Comparison of ENCODE assay signal across 9 mouse cellular contexts in the genomic region with DNA sequence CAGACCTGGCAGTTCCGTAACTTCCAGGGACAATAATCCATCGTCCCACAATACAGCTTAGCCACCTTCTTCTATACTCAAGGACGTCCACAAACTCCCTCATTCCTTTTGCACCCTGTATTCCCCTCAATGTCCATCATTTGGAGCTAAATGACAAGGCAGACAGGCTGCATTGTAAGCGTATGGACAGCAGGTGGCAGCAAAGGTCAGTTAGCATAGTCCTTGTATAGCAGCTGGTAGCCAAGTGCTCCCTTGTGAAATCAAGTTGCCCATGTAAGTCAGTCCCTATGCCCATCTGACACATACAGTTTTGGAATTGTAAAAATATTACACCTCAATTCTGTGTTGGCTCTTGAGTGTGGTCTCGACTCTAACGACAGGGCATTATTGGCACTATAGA. TPM values are rescaled to one million over a fixed set of nuclear protein-coding genes. Genes with fewer than 3 reads are reported as not detected.
DNase-seq lines count a peak whose midpoint lies in the region; ATAC-seq and TF ChIP-seq lines count a peak whose summit lies in the region.
"Had no signal": no experiment of that assay in that cellular context is flagged by ENCODE, and none has a peak within 500 bp of the region (broad histone marks: within the 10 kb centered on the region; RNA-seq: fewer than 3 reads in every experiment).

No protein-coding gene starts in this region.

- H3K4me1 ChIP-seq in E14TG2a.4 (replicated peaks; ENCODE audit: low read depth, low read length): peaks cover 45% of the 10 kb centered on the region
- no peaks in the 10 kb centered on the region for H3K4me1 ChIP-seq in forebrain, embryonic 14.5 days (ENCODE audit: control insufficient read depth, insufficient read depth, low read length)
- no peaks in the 10 kb centered on the region for H3K4me1 ChIP-seq in limb, embryonic 11.5 days (ENCODE audit: control insufficient read depth, insufficient read depth, low read length)
- H3K4me1 ChIP-seq: limb, embryonic 12.5 days had no signal

- no peak overlapping the region for H3K4me2 ChIP-seq in forebrain, embryonic 14.5 days (ENCODE audit: low read length)
- H3K4me2 ChIP-seq in limb, embryonic 11.5 days (ENCODE audit: low read depth, severe bottlenecking): no peak overlapping the region
- H3K4me2 ChIP-seq: limb, embryonic 12.5 days had no signal

- no peak overlapping the region for H3K4me3 ChIP-seq in E14TG2a.4 (replicated peaks; ENCODE audit: low read length)
- H3K4me3 ChIP-seq in forebrain, embryonic 14.5 days (ENCODE audit: low read depth, low read length): no peak overlapping the region
- H3K4me3 ChIP-seq in limb, embryonic 11.5 days (ENCODE audit: low read depth, low read length): no peak overlapping the region
- H3K4me3 ChIP-seq: limb, embryonic 12.5 days had no signal

- no peaks in the 10 kb centered on the region for H3K9me3 ChIP-seq in E14TG2a.4 (ENCODE audit: low read length)
- H3K9me3 ChIP-seq in forebrain, embryonic 14.5 days (replicated peaks; ENCODE audit: control insufficient read depth, low read length): no peaks in the 10 kb centered on the region
- no peaks in the 10 kb centered on the region for H3K9me3 ChIP-seq in limb, embryonic 11.5 days (ENCODE audit: control insufficient read depth, low read length)
- H3K9me3 ChIP-seq: limb, embryonic 12.5 days had no signal

- no peak overlapping the region for H3K9ac ChIP-seq in forebrain, embryonic 14.5 days (ENCODE audit: low read length)
- no peak overlapping the region for H3K9ac ChIP-seq in limb, embryonic 11.5 days (ENCODE audit: low read length)
- H3K9ac ChIP-seq: limb, embryonic 12.5 days had no signal

- peak; percentile 75 for ATAC-seq in forebrain, embryonic 14.5 days
- no peak for ATAC-seq in limb, embryonic 11.5 days (ENCODE audit: insufficient number of reproducible peaks, low FRiP score, low TSS enrichment, low read depth)

- no peaks in the 10 kb centered on the region for H3K27me3 ChIP-seq in E14TG2a.4 (ENCODE audit: insufficient read depth, low read length)
- no peaks in the 10 kb centered on the region for H3K27me3 ChIP-seq in forebrain, embryonic 14.5 days (replicated peaks; ENCODE audit: control insufficient read depth, insufficient read depth, low read length)
- no peaks in the 10 kb centered on the region for H3K27me3 ChIP-seq in limb, embryonic 11.5 days (ENCODE audit: control insufficient read depth, insufficient read depth, low read length)
- H3K27me3 ChIP-seq: limb, embryonic 12.5 days had no signal

- H3K36me3 ChIP-seq in E14TG2a.4 (ENCODE audit: insufficient read depth, low read length): no peaks in the 10 kb centered on the region
- no peaks in the 10 kb centered on the region for H3K36me3 ChIP-seq in forebrain, embryonic 14.5 days (ENCODE audit: control insufficient read depth, insufficient read depth, low read length)
- no peaks in the 10 kb centered on the region for H3K36me3 ChIP-seq in limb, embryonic 11.5 days (ENCODE audit: control insufficient read depth, insufficient read depth, low read length)
- H3K36me3 ChIP-seq: limb, embryonic 12.5 days had no signal

- peak; percentile 92 for TF ChIP-seq CTCF in E14TG2a.4 (conservative IDR thresholded peaks at IDR 0.05; ENCODE audit: low read length)

- peak; percentile 16 for DNase-seq in 3134 (ENCODE audit: extremely low read depth, insufficient read length, low spot score)
- DNase-seq in c-Kit-positive CD71-positive TER-119-positive erythroid progenitor cells, embryonic 14.5 days (ENCODE audit: low spot score): peak; percentile 28
- DNase-seq in forebrain, embryonic 14.5 days (ENCODE audit: low spot score): peak; percentile 88
- peak; percentile 74 for DNase-seq in induced T-regulatory cell, adult 2 months (ENCODE audit: low read depth)
- peak; percentile 82 for DNase-seq in limb, embryonic 11.5 days (ENCODE audit: low spot score)
- DNase-seq in ovary, postnatal 14 days (ENCODE audit: low spot score): peak; percentile 44
- DNase-seq in thymus, postnatal 14 days: peak; percentile 59

- WGBS in forebrain, embryonic 14.5 days: 17% methylated on average over 6 of the region's 6 CpGs
- WGBS in limb, embryonic 11.5 days: 29% methylated on average over 6 of the region's 6 CpGs

- H3K27ac ChIP-seq in forebrain, embryonic 14.5 days (ENCODE audit: low read depth, low read length): no peak overlapping the region
- no peak overlapping the region for H3K27ac ChIP-seq in limb, embryonic 11.5 days (replicated peaks; ENCODE audit: low read depth, low read length)
- H3K27ac ChIP-seq: limb, embryonic 12.5 days had no signal

RNA-seq across cellular contexts. Expression of gene Cd1d1, which starts 31.6 kb away (rescaled TPM):
- 35.7 and 38.5 TPM in 2 replicates for polyA plus RNA-seq in forebrain, embryonic 14.5 days (2014; fragmentation: Nextera tagmentation; extraction: Ambion mirVana)
- polyA plus RNA-seq in limb, embryonic 11.5 days (2014; fragmentation: Nextera tagmentation; extraction: Ambion mirVana): 22.2 and 25.4 TPM in 2 replicates

Comparison
In these comparisons a context has a peak if more than half of its experiments do, and no peak if none do; other contexts are left out.
1. DNase-seq: peak in every context shown above with its lines; median percentile 88 in forebrain, embryonic 14.5 days; 82 in limb, embryonic 11.5 days; 74 in induced T-regulatory cell, adult 2 months; 59 in thymus, postnatal 14 days; 44 in ovary, postnatal 14 days; 28 in c-Kit-positive CD71-positive TER-119-positive erythroid progenitor cells, embryonic 14.5 days; 16 in 3134.